Mouse (Mus musculus) C2C12 (cell line): Measurements from ENCODE around the gene Sez6. TPM values are rescaled to one million over a fixed set of nuclear protein-coding genes. Genes with fewer than 3 reads are reported as not detected.

ENCODE experiments used
- H3K27me3 ChIP-seq: one replicate; pipeline ENCODE4 v1.6.1; 2011; ENCODE audit not compliant: control insufficient read depth, insufficient read depth, insufficient read length
- H3K36me3 ChIP-seq: one replicate; pipeline ENCODE4 v1.6.1; 2011; ENCODE audit not compliant: control insufficient read depth, insufficient read depth
- H3K4me3 ChIP-seq: one replicate; pipeline ENCODE4 v1.5.1; 2011; ENCODE audit warnings: mild to moderate bottlenecking, control low read depth; ENCODE audit not compliant: poor library complexity, insufficient read depth, severe bottlenecking
- H3K79me2 ChIP-seq: one replicate; pipeline ENCODE4 v1.6.1; 2011; ENCODE audit not compliant: control insufficient read depth, insufficient read depth
- H3K79me3 ChIP-seq: one replicate; pipeline ENCODE4 v1.6.1; 2011; ENCODE audit warnings: low read depth, control low read depth
- H3ac ChIP-seq: one replicate; pipeline ENCODE3; 2011; ENCODE audit warnings: low read depth; ENCODE audit not compliant: control insufficient read depth, insufficient read length
- CEBPB ChIP-seq: IDR thresholded peaks from one replicate; pipeline ENCODE4 v1.6.1; 2011; ENCODE audit warnings: low read depth, mild to moderate bottlenecking, control low read depth, moderate library complexity
- CTCF ChIP-seq: IDR thresholded peaks from one replicate; pipeline ENCODE4 v1.5.1; 2011; ENCODE audit not compliant: control insufficient read depth, insufficient read depth, insufficient read length
- FOSL1 ChIP-seq: IDR thresholded peaks from one replicate; pipeline ENCODE4 v1.8.0; 2011; ENCODE audit warnings: mild to moderate bottlenecking, low read length; ENCODE audit not compliant: poor library complexity, insufficient read depth, severe bottlenecking
- MAX ChIP-seq: IDR thresholded peaks from one replicate; pipeline ENCODE4 v1.6.1; 2011; ENCODE audit warnings: mild to moderate bottlenecking, control low read depth
- MYOD1 ChIP-seq: IDR thresholded peaks from one replicate; pipeline ENCODE4 v1.6.1; 2011; ENCODE audit warnings: low read depth; ENCODE audit not compliant: control insufficient read depth, insufficient read length
- MYOG ChIP-seq: IDR thresholded peaks from one replicate; pipeline ENCODE4 v1.6.1; 2011; ENCODE audit not compliant: control insufficient read depth, insufficient read length; ENCODE audit errors: extremely low read depth
- USF1 ChIP-seq: IDR thresholded peaks from one replicate; pipeline ENCODE4 v1.6.1; 2011; ENCODE audit warnings: low read depth, mild to moderate bottlenecking, control low read depth, moderate library complexity
- long read RNA-seq, 2 experiments: library from polyadenylated mRNA; unstranded; transcript quantifications; one replicate each; pipeline ENCODE4 v2.0.0; 2019 to 2020
- polyA plus RNA-seq: library from polyadenylated mRNA; unstranded; fragments of >200 nt; fragmentation: generic; extraction: Trizol; gene quantifications from one replicate; pipeline ENCODE4 v1.2.1, GENCODE M21; 2012; ENCODE audit warnings: missing spikeins

The Sez6 gene
- not detected for polyA plus RNA-seq
- long read RNA-seq, experiment 1: 0 reads
- long read RNA-seq, experiment 2: 0 reads

GRCm38 (mm10) chr11:77930751-77931540 is at the start of gene Sez6:
Gene Sez6, plus strand, starts transcription at chr11:77930800.
- H3K79me2 ChIP-seq: no peaks in the 10 kb centered on the region
- H3ac ChIP-seq: no peak within 1 kb of the TSS
- TF ChIP-seq MAX: no peak
- TF ChIP-seq CTCF: no peak
- no peak for TF ChIP-seq FOSL1
- no peak for TF ChIP-seq MYOD1
- no peak for TF ChIP-seq MYOG
- TF ChIP-seq CEBPB: no peak
- TF ChIP-seq USF1: no peak
- no peaks in the 10 kb centered on the region for H3K79me3 ChIP-seq
- H3K4me3 ChIP-seq: no peak within 1 kb of the TSS
- H3K36me3 ChIP-seq: no peaks in the 10 kb centered on the region
- peaks cover 55% of the 10 kb centered on the region for H3K27me3 ChIP-seq

- Histone ChIP-seq H3ac (no peak overlapping the region), H3K79me3 (no peaks in the 10 kb centered on the region), H3K4me3 (no peak overlapping the region), H3K36me3 (no peaks in the 10 kb centered on the region), H3K27me3 (peaks cover 49% of the 10 kb centered on the region), H3K79me2 (no peaks in the 10 kb centered on the region)
- TF ChIP-seq MYOD1: no peak
Measured at GRCm38 (mm10) chr11:77884524-77885245, 45.9 kb upstream of the Sez6 start.

GRCm38 (mm10) chr11:77885246-77885575 is 45.4 kb upstream of the Sez6 start:
- Histone ChIP-seq H3K79me3 (no peaks in the 10 kb centered on the region), H3K27me3 (peaks cover 45% of the 10 kb centered on the region), H3K36me3 (no peaks in the 10 kb centered on the region), H3ac (no peak overlapping the region), H3K79me2 (no peaks in the 10 kb centered on the region), H3K4me3 (no peak overlapping the region)
- TF ChIP-seq CTCF: no peak
- no peak for TF ChIP-seq CEBPB
- TF ChIP-seq FOSL1: no peak
- no peak for TF ChIP-seq USF1
- no peak for TF ChIP-seq MYOD1
- TF ChIP-seq MAX: no peak
- no peak for TF ChIP-seq MYOG

GRCm38 (mm10) chr11:77887373-77887960 is 43.1 kb upstream of the Sez6 start:
- H3K79me3 ChIP-seq: no peaks in the 10 kb centered on the region
- no peak overlapping the region for H3K4me3 ChIP-seq
- no peaks in the 10 kb centered on the region for H3K79me2 ChIP-seq
- TF ChIP-seq MYOG (no peak), FOSL1 (no peak), CEBPB (no peak), MYOD1 (no peak), MAX (no peak), CTCF (no peak), USF1 (no peak)
- H3ac ChIP-seq: no peak overlapping the region
- H3K27me3 ChIP-seq: peaks cover 30% of the 10 kb centered on the region
- H3K36me3 ChIP-seq: no peaks in the 10 kb centered on the region

- no peaks in the 10 kb centered on the region for H3K79me3 ChIP-seq
- peaks cover 30% of the 10 kb centered on the region for H3K27me3 ChIP-seq
- TF ChIP-seq MAX (no peak), CEBPB (no peak), MYOD1 (no peak), CTCF (no peak), USF1 (no peak), MYOG (no peak), FOSL1 (no peak)
- H3K79me2 ChIP-seq: no peaks in the 10 kb centered on the region
- H3K36me3 ChIP-seq: no peaks in the 10 kb centered on the region
- H3ac ChIP-seq: no peak overlapping the region
- no peak overlapping the region for H3K4me3 ChIP-seq
Measured at GRCm38 (mm10) chr11:77888846-77889245, 41.8 kb upstream of the Sez6 start.
